Mouse (Mus musculus) forelimb bud, embryonic 11.5 days (tissue): ENCODE measurements at regions not wholly inside any gene's neighbourhood (a gene's known extent, or its start where the extent isn't known, plus 50 kb on each side); places are given as distances from the start of the nearest gene placed in this dataset.
"Not testable (repeated sequence)": the region's sequence is repeated elsewhere in the genome, so short reads cannot be mapped to it uniquely, and the experiment has no call there.

Experiments used
- DNase-seq: peaks from one replicate; pipeline ENCODE4 v3.0.0-alpha.2; 2012; ENCODE audit warnings: low read depth, low spot score

DNA sequence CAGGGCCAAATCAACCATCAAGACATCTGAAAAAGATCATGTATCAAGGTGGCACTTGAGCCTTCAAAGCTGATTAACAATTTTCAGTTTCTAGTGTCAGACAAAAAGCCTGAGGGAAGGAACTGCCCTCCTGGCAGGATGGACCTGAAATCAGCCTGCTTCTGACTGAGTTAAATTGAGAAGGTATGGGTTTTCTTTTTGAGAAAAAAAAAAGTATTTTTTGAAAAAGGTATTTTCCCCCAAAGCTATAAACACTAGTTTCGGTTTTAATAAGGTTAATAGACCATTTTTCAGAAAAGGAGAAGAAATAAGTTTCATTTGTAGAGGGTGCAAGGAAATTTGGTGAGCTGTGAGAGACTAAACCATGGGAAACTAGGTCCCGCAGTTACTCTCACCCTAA, 124.6 kb upstream of the Mrpl21 start:
- DNase-seq, result not testable (repeated sequence)

DNA sequence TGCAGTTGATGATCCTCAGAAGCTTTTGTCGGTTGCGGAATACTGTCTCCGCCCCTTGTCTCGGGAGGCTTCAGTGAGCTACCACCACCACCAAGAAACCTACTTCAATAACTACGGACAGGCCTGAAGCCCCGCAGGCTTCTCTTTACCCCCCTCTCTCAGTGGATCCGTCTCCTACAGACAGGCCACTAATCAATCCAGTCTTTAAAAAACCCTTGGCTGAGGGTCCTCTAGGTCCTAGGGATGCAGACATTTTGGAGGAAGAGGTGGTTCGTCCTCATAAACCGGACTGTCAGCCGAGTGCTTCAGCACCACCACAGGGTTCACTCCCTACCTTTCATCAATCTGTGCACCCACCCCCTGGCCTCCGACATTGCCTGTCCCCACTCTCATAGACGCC, 123.4 kb upstream of the Mrpl21 start:
- DNase-seq, result no peak

DNA sequence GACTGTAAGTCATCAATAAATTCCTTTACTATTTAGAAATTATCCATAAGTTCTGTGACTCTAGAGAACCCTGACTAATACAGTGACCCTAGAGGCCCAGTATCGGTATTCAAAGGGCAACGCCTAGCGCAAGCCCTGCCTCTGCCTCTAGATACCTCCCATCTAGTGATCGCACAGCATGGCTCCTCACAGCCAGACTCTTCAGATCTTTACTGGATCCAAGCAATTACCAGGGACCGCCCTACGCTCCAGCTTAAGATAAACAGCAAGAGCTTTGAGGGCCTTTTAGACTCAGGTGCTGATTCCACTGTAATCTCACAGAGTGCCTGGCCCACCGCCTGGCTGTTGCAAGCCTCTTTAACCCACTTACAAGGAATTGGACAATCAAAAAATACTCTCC, 115.0 kb upstream of the Mrpl21 start:
- DNase-seq, result no peak

DNA sequence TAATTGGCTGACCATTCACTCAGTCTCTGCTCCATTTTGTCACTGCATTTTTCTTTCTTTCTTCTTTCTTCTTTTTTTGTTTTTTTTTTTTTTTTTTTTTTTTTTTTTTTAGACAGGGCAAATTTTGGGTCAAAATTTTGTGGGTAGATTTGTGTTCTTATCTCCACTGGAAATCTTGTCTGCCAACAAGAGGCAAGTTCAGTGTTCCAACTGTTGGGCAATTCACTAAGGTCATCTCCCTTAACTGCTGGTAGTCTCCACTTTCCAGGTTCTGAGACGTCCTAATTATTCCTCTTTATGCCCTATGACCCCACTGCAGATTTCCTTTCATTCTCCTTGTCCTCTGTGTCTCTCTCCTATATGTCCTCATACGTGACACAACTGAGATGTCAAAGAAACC, 100.1 kb upstream of the Mrpl21 start:
- no peak for DNase-seq

DNA sequence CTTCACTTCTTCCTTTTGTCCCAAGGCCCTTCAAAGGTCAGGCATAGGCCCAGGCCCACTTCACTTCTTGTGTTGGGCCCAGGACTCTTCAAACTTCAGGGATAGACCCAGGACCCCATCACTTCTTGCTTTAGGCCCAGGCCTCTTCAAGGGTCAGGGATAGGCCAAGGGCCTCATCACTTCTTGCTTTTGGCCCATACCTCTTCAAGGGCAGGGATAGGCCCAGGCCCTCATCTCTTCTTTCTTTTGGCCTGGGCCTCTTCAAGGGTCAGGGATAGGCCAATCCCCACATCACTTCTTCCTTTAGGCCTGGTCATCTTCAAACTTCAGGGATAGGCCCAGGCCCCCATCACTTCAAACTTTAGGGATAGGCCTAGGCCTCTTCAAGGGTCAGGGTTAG, 90.1 kb upstream of the Mrpl21 start:
- no peak for DNase-seq

DNA sequence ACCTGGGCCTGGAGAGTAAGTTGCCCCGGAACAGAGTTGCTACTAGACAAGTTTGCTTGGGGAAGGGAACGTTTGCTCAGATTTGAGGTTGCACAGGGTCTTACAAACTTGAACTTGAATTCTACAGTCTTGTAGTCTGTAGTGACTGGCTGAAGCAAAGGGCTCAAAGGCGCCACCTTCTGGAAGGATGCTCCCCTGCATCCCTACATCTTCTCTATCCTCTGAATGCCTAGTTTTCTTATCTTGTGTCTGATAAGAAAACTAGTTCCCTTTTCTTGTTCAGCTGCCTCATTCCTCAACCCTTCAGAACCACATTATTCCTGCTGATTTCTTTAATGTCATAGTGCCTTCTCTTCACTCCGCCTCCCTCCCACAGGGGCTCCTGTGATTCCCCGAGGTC, 78.2 kb upstream of the Mrpl21 start:
- not testable (repeated sequence) for DNase-seq

DNA sequence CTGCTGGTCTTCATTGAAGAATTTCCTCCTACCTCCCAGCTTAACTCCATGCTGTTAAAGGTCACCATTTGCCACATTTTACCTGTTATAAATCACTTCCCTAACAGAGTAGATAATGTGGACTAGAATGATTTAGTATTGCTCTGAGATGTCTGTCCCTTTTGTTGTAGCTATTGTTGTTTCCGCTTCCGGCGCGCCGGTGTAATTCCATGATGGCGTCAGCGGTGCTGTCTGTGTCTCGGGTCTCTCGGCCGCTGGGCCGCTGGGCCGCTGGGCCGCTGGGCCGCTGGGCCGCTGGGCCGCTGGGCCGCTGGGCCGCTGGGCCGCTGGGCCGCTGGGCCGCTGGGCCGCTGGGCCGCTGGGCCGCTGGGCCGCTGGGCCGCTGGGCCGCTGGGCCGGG, 77.3 kb upstream of the Mrpl21 start:
- not testable (repeated sequence) for DNase-seq

DNA sequence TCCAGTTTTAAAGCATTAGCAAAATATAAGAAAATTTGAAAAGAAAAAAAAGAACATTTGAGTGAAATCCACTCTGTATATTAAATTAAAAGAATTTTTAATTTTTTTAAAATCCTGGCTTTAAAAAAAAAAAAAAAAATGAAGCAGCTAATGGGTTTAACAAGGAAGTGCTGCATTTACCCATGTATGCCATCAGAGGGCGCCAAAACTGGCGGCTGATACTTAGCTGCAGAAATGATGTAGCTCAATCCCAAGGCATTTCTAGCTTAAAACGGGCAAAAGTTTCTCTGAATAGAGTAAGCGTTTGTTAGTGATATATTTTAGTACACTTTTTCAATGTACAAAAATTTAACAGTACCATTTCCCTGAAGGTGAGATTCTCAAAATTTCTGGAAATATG, 74.4 kb upstream of the Mrpl21 start:
- peak; percentile 52 for DNase-seq
